Mouse (Mus musculus): ENCODE data around the gene Ralbp1. TPM values are rescaled to one million over a fixed set of nuclear protein-coding genes. Genes with fewer than 3 reads are reported as not detected.
A peak's percentile ranks its signal among the peaks of the same experiment; 100 is the strongest.

Gene Ralbp1
- polyA plus RNA-seq, 2 experiments, result 15.7 to 36.0 TPM

GRCm38 (mm10) chr17:65929319-65929978 lies 43.9 kb upstream of the Ralbp1 start:
- H3K27ac ChIP-seq, result no peak overlapping the region
- no peaks in the 10 kb centered on the region for H3K27me3 ChIP-seq (ENCODE audit: control insufficient read depth, insufficient read depth, low read length)
- 74% methylated on average over 22 of the region's 22 CpGs for whole genome bisulfite sequencing (ENCODE audit: insufficient replicate concordance)

GRCm38 (mm10) chr17:65927077-65927476 lies 41.5 kb upstream of the Ralbp1 start:
- DNase-seq (ENCODE audit: low read depth in 3 of 3, low spot score in 3 of 3) (no peak), ATAC-seq (ENCODE audit: insufficient read depth) (no peak)
- Histone ChIP-seq H3K4me1 (replicated peaks; ENCODE audit: control insufficient read depth in 2 of 2, insufficient read depth in 2 of 2, low read length in 1 of 2) (peaks cover 0 to 4% of the 10 kb centered on the region in 2 experiments; a peak in 1 of 4 replicates), H3K36me3 (replicated peaks; ENCODE audit: control insufficient read depth, insufficient read depth, low read depth) (no peaks in the 10 kb centered on the region), H3K4me2 (ENCODE audit: low read depth) (no peak overlapping the region), H3K27me3 (ENCODE audit: control insufficient read depth, insufficient read depth, low read length) (no peaks in the 10 kb centered on the region), H3K4me3 (ENCODE audit: insufficient read depth in 1 of 2, low read depth in 2 of 2, low read length in 2 of 2) (no peak overlapping the region), H3K9me3 (ENCODE audit: control insufficient read depth, low read length) (no peaks in the 10 kb centered on the region), H3K9ac (replicated peaks) (no peak overlapping the region), H3K27ac (no peak overlapping the region)
- 78% methylated on average over 4 of the region's 4 CpGs for WGBS (ENCODE audit: insufficient replicate concordance)
- TF ChIP-seq EP300 (IDR thresholded peaks at IDR 0.05; ENCODE audit: low read depth) (no peak), CTCF (IDR thresholded peaks at IDR 0.05; ENCODE audit: low read depth) (no peak)

More at GRCm38 (mm10) chr17:65929319-65929978, 43.9 kb upstream of the Ralbp1 start:
- Histone ChIP-seq H3K4me3 (ENCODE audit: insufficient read depth in 1 of 2, low read depth in 2 of 2, low read length in 2 of 2) (no peak overlapping the region), H3K4me2 (ENCODE audit: low read depth) (no peak overlapping the region), H3K4me1 (replicated peaks; ENCODE audit: control insufficient read depth in 2 of 2, insufficient read depth in 2 of 2, low read length in 1 of 2) (peaks cover 0 to 4% of the 10 kb centered on the region in 2 experiments; a peak in 1 of 4 replicates), H3K36me3 (replicated peaks; ENCODE audit: control insufficient read depth, insufficient read depth, low read depth) (no peaks in the 10 kb centered on the region), H3K9ac (replicated peaks) (no peak overlapping the region), H3K9me3 (ENCODE audit: control insufficient read depth, low read length) (no peaks in the 10 kb centered on the region)
- ATAC-seq (ENCODE audit: insufficient read depth) (no peak), DNase-seq (ENCODE audit: low read depth in 3 of 3, low spot score in 3 of 3) (no peak)
- TF ChIP-seq EP300 (IDR thresholded peaks at IDR 0.05; ENCODE audit: low read depth) (no peak), CTCF (IDR thresholded peaks at IDR 0.05; ENCODE audit: low read depth) (no peak)

- Histone ChIP-seq H3K27me3 (ENCODE audit: control insufficient read depth, insufficient read depth, low read length) (no peaks in the 10 kb centered on the region), H3K27ac (no peak overlapping the region), H3K4me2 (ENCODE audit: low read depth) (no peak overlapping the region), H3K4me1 (replicated peaks; ENCODE audit: control insufficient read depth in 2 of 2, insufficient read depth in 2 of 2, low read length in 1 of 2) (peaks cover 0 to 3% of the 10 kb centered on the region in 2 experiments; a peak in 3 of 4 replicates), H3K36me3 (replicated peaks; ENCODE audit: control insufficient read depth, insufficient read depth, low read depth) (no peaks in the 10 kb centered on the region), H3K9me3 (ENCODE audit: control insufficient read depth, low read length) (no peaks in the 10 kb centered on the region), H3K4me3 (ENCODE audit: insufficient read depth in 1 of 2, low read depth in 2 of 2, low read length in 2 of 2) (no peak overlapping the region), H3K9ac (replicated peaks) (no peak overlapping the region)
- DNase-seq (ENCODE audit: low read depth in 3 of 3, low spot score in 3 of 3), result no peak
- TF ChIP-seq EP300 (IDR thresholded peaks at IDR 0.05; ENCODE audit: low read depth) (no peak), CTCF (IDR thresholded peaks at IDR 0.05; ENCODE audit: low read depth) (no peak)
- no peak for ATAC-seq (ENCODE audit: insufficient read depth)
- 67% methylated on average over 5 of the region's 5 CpGs for WGBS (ENCODE audit: insufficient replicate concordance)
These were observed 38.6 kb upstream of the Ralbp1 start for GRCm38 (mm10) chr17:65924218-65924617.

GRCm38 (mm10) chr17:65921975-65922374 lies 36.4 kb upstream of the Ralbp1 start:
- Histone ChIP-seq H3K4me1 (replicated peaks; ENCODE audit: control insufficient read depth in 2 of 2, insufficient read depth in 2 of 2, low read length in 1 of 2) (peaks cover 3 to 8% of the 10 kb centered on the region in 2 experiments; a peak in 3 of 4 replicates), H3K4me2 (ENCODE audit: low read depth) (no peak overlapping the region), H3K27ac (no peak overlapping the region), H3K9me3 (ENCODE audit: control insufficient read depth, low read length) (no peaks in the 10 kb centered on the region), H3K9ac (replicated peaks) (no peak overlapping the region), H3K36me3 (replicated peaks; ENCODE audit: control insufficient read depth, insufficient read depth, low read depth) (no peaks in the 10 kb centered on the region), H3K4me3 (ENCODE audit: insufficient read depth in 1 of 2, low read depth in 2 of 2, low read length in 2 of 2) (no peak overlapping the region), H3K27me3 (ENCODE audit: control insufficient read depth, insufficient read depth, low read length) (no peaks in the 10 kb centered on the region)
- no peak for TF ChIP-seq EP300 (IDR thresholded peaks at IDR 0.05; ENCODE audit: low read depth)
- TF ChIP-seq CTCF (IDR thresholded peaks at IDR 0.05; ENCODE audit: low read depth), result no peak
- DNase-seq (ENCODE audit: low read depth in 3 of 3, low spot score in 3 of 3) (no peak), ATAC-seq (ENCODE audit: insufficient read depth) (no peak)
- WGBS (ENCODE audit: insufficient replicate concordance), result 75% methylated on average over 6 of the region's 6 CpGs

- no peaks in the 10 kb centered on the region for H3K36me3 ChIP-seq (replicated peaks; ENCODE audit: control insufficient read depth, insufficient read depth, low read depth)
- no peak overlapping the region for H3K4me3 ChIP-seq (ENCODE audit: insufficient read depth in 1 of 2, low read depth in 2 of 2, low read length in 2 of 2)
- WGBS (ENCODE audit: insufficient replicate concordance), result 16% methylated on average over 3 of the region's 3 CpGs
- DNase-seq (ENCODE audit: low read depth in 3 of 3, low spot score in 3 of 3) (peak; percentile 44 to 59 (median 47)), ATAC-seq (ENCODE audit: insufficient read depth) (peak; percentile 85)
- TF ChIP-seq EP300 (IDR thresholded peaks at IDR 0.05; ENCODE audit: low read depth) (peak; percentile 48), CTCF (IDR thresholded peaks at IDR 0.05; ENCODE audit: low read depth) (no peak)
- H3K4me1 ChIP-seq (replicated peaks; ENCODE audit: control insufficient read depth in 2 of 2, insufficient read depth in 2 of 2, low read length in 1 of 2), result peaks cover 3 to 8% of the 10 kb centered on the region in 2 experiments; a peak in 3 of 4 replicates
- no peak overlapping the region for H3K9ac ChIP-seq (replicated peaks)
- no peak overlapping the region for H3K27ac ChIP-seq
- H3K4me2 ChIP-seq (ENCODE audit: low read depth), result no peak overlapping the region
- H3K27me3 ChIP-seq (ENCODE audit: control insufficient read depth, insufficient read depth, low read length), result no peaks in the 10 kb centered on the region
- no peaks in the 10 kb centered on the region for H3K9me3 ChIP-seq (ENCODE audit: control insufficient read depth, low read length)
These were observed 33.6 kb upstream of the Ralbp1 start for GRCm38 (mm10) chr17:65919235-65919634.
